Mouse (Mus musculus) kidney, postnatal 14 days (tissue): ENCODE data around the gene Aldh2.
"Not testable (repeated sequence)": the region's sequence is repeated elsewhere in the genome, so short reads cannot be mapped to it uniquely, and the experiment has no call there.

Experiments used
- DNase-seq: peaks from one replicate; pipeline ENCODE4 v3.0.0; 2022; ENCODE audit warnings: mixed read lengths

The Aldh2 gene

DNA sequence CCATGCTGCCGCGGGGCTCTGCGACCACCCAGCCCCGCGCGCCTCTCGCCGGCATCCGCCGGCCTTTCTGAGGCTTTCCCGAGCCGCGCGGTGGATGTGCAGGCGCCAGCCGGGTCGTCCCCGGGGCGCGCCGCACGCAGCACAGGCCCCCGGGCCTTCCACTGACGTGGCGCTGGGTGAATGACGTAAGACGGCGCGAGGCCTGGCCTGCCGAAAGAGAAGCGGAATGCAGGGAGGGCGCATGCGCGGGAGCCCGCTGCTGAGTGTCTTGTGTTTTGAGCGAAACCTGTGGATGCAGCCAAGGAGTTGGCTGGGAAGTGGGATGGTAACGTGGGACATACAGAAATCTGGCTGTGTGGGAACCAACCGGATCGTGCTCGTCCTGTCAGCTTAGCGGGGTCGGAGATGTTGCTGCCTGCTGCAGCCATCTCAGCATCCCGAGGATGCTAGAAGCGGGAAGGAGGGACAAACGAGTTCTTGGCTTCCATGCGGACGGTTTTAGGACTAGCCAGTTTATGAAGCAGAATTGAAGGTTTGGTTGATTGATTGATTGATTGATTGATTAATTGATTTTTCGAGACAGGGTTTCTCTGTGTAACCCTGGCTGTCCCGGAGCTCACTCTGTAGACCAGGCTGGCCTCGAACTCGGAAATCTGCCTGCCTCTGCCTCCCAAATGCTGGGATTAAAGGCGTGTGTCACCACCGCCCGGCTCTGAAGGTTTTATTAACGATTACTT lies 47.7 kb downstream of the Aldh2 start, which contains the start of gene Mapkapk5:
Gene Mapkapk5, minus strand, starts transcription at position 113 of the 737 bp plus-strand sequence.
- peak; percentile 98 for DNase-seq

GRCm38 (mm10) chr5:121544910-121545792 lies 48.5 kb downstream of the Aldh2 start, which contains the start of the genes Adam1a and Gm42878:
Gene Adam1a, minus strand, starts transcription at chr5:121545482.
Gene Gm42878, minus strand, starts transcription at chr5:121545482.
- no peak for DNase-seq

- DNase-seq: no peak
Measured at GRCm38 (mm10) chr5:121543370-121543769, 50.3 kb downstream of the Aldh2 start.

DNA sequence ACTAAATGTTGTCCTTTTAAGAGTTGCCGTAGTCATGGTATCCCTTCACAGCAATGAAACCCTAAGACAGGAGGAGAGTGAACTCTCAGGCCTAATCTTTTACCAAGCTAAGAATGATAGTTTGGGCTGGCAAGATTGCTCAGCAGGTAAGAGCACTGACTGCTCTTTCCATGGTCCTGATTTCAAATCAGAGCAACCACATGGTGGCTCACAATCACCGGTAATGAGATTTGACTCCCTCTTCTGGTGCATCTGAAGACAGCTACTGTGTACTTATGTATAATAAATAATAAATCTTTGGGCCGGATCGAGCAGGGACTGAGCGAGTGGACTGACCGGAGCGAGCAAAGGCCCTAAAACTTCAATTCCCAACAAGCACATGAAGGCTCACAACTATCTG lies 52.4 kb downstream of the Aldh2 start:
- no peak for DNase-seq

GRCm38 (mm10) chr5:121540066-121540465 lies 53.6 kb downstream of the Aldh2 start:
- DNase-seq: no peak

- DNase-seq: no peak
Measured at GRCm38 (mm10) chr5:121537588-121537987, 56.0 kb downstream of the Aldh2 start.

DNA sequence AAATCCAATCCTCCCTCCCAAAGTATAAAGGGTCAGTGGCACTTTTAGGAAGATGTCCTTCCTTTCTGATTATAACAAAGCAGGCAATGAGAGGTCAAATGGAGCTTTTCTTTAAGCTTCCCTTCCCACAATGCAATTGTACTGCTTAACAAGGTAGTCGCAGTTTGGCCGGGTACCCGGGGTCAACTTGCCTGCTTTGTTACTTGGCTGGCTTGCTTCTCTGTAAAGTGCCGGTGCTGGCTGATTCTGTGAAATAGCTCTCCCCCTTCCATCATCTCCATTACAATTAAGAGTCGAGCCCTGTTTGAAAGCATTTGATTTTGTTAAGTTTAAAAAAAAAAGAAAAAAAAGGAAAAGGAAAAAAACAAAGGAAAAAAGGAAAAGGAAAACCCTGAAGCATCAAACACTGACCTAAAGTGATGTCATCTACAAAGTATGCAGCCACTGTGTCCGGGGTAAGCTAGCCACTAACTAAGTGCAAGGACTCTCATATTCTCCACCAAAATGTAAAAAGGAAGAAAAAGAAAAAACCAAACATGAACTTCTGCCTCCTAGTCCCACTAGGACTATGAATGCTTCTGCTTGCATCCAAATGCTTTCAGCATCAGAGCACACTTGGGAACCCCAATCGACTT lies 56.6 kb downstream of the Aldh2 start:
- DNase-seq: no peak

DNA sequence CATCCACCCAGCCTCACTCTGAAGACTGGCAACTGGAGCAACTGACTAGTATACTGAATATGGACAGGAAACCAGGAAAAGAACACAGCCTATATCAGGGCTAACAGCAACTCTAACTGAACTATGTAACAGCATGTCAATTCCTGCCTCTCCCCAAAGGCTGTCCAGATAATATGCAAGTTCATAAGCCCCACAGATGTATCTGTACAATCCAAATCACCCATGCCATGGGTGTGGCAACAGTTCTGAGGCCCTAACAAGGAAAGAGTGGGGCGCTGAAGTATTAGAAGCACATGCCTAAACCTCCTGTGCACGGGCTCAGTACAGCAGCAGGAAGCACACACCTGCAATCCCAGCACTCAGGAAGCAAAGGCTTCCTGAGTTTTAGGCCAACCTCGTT lies 58.5 kb downstream of the Aldh2 start:
- no peak for DNase-seq

DNA sequence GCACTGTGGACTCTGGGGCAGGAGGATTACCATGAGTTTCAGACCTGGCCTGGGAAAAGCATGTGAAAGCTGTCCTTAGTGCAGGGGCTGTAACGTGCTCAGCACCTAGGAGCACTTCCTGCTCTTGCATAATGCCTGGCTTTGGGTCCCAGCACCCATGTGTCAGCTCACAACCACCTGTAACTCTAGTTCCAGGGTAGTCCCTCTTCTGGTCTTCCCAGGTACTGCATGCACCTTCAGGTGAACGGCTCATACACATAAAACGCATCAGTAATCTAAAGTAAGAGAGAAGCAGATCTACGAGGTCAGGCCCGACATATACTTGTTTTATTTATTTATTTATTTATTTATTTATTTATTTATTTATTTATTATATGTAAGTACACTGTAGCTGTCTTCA lies 59.1 kb downstream of the Aldh2 start:
- DNase-seq: no peak

- DNase-seq: no peak
Measured at GRCm38 (mm10) chr5:121526961-121527360, 66.7 kb downstream of the Aldh2 start.

GRCm38 (mm10) chr5:121526526-121526925 lies 67.1 kb downstream of the Aldh2 start:
- no peak for DNase-seq

- DNase-seq: peak; percentile 17
Measured at GRCm38 (mm10) chr5:121525774-121526450, 67.7 kb downstream of the Aldh2 start.

- DNase-seq: not testable (repeated sequence)
Measured at GRCm38 (mm10) chr5:121519758-121520157, 73.9 kb downstream of the Aldh2 start.

DNA sequence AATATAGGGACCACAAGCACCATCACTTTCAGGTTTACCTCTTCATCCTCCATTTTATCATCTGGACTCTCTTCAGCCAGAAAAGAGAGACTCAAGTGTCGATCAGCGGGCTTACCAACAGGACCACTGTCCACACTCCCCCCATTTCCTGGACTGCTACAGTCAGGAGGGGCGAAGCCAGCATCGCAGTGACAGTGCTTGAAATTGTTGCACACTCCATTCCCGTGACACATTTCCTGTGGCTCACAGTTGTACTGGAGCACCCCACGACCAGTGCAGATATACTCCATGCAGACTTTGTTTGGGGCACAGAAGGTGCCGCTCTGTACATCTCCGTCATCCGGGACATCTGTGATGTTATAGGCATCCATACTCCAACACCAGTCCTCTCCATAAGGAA lies 74.6 kb downstream of the Aldh2 start:
- DNase-seq: no peak
